In genomic region chr6:124376311-124376710, GRCm38 (mm10) we compare ENCODE assay signal across 13 mouse cellular contexts. TPM values are rescaled to one million over a fixed set of nuclear protein-coding genes. Genes with fewer than 3 reads are reported as not detected.
DNase-seq lines count a peak whose midpoint lies in the region; ATAC-seq and TF ChIP-seq lines count a peak whose summit lies in the region.
"Had no signal": no experiment of that assay in that cellular context is flagged by ENCODE, and none has a peak within 500 bp of the region (broad histone marks: within the 10 kb centered on the region; RNA-seq: fewer than 3 reads in every experiment).

No protein-coding gene starts in this region.

- WGBS in liver, postnatal 0 days (ENCODE audit: insufficient replicate concordance), result 48% methylated on average over 5 of the region's 5 CpGs
- WGBS in hindbrain, embryonic 13.5 days, result 97% methylated on average over 5 of the region's 5 CpGs

- H3K4me1 ChIP-seq in MEL (ENCODE audit: control insufficient read depth in 1 of 2, insufficient read depth in 2 of 2, low read length in 2 of 2), result peaks cover 28 to 38% of the 10 kb centered on the region in 2 experiments
- peaks cover 19% of the 10 kb centered on the region for H3K4me1 ChIP-seq in liver, postnatal 0 days (ENCODE audit: insufficient read depth)
- no peaks in the 10 kb centered on the region for H3K4me1 ChIP-seq in hindbrain, embryonic 13.5 days (replicated peaks)
- H3K4me1 ChIP-seq: heart, embryonic 13.5 days had no signal

- peak overlapping the region; percentile 48 for H3K4me2 ChIP-seq in liver, postnatal 0 days (ENCODE audit: low read depth, low read length)
- H3K4me2 ChIP-seq in hindbrain, embryonic 13.5 days, result no peak overlapping the region
- H3K4me2 ChIP-seq: heart, embryonic 13.5 days had no signal

- H3K9me3 ChIP-seq in MEL (replicated peaks; ENCODE audit: insufficient read depth, low read length), result no peaks in the 10 kb centered on the region
- no peaks in the 10 kb centered on the region for H3K9me3 ChIP-seq in liver, postnatal 0 days (ENCODE audit: low read length)
- no peaks in the 10 kb centered on the region for H3K9me3 ChIP-seq in hindbrain, embryonic 13.5 days
- H3K9me3 ChIP-seq: heart, embryonic 13.5 days; midbrain, embryonic 10.5 days had no signal

- TF ChIP-seq EP300 in MEL (IDR thresholded peaks at IDR 0.05; ENCODE audit: low read depth in 1 of 2, low read length in 2 of 2), result peak; percentile 51 to 70; a peak in 3 of 4 replicates
- peak; percentile 17; the same call in 1 of the 2 replicates for TF ChIP-seq EP300 in liver, postnatal 0 days (IDR thresholded peaks at IDR 0.05; ENCODE audit: low read depth)

- peak; percentile 68 for ATAC-seq in erythroid progenitor cell, adult 5-6 weeks (replicated peaks; ENCODE audit: low FRiP score, poor library complexity, severe bottlenecking)
- ATAC-seq in liver, postnatal 0 days, result peak; percentile 53
- no peak for ATAC-seq in hindbrain, embryonic 13.5 days (ENCODE audit: low FRiP score)

- H3K4me3 ChIP-seq in MEL (ENCODE audit: control insufficient read depth in 1 of 2, insufficient read depth in 1 of 2, low read depth in 2 of 2, low read length in 2 of 2), result peak overlapping the region in 1 of 2 experiments; percentile 7; a peak in 1 of 4 replicates
- no peak overlapping the region for H3K4me3 ChIP-seq in liver, postnatal 0 days (ENCODE audit: low read depth, low read length)
- H3K4me3 ChIP-seq in hindbrain, embryonic 13.5 days, result no peak overlapping the region
- H3K4me3 ChIP-seq: heart, embryonic 13.5 days; midbrain, embryonic 10.5 days had no signal

- TF ChIP-seq POLR2A in MEL (IDR thresholded peaks at IDR 0.05; ENCODE audit: control insufficient read depth in 1 of 2, insufficient read depth in 1 of 2, low read depth in 1 of 2, low read length in 2 of 2, poor library complexity in 1 of 2), result no peak

- no peak for TF ChIP-seq RAD21 in MEL (IDR thresholded peaks at IDR 0.05; ENCODE audit: low read depth, low read length)

- peak; percentile 36 for DNase-seq in CD4-positive helper T cell, adult 2 months (ENCODE audit: low read depth, low spot score)
- peak; percentile 78 for DNase-seq in MEL (ENCODE audit: low read depth, low spot score)
- no peak for DNase-seq in liver, postnatal 0 days
- DNase-seq in adrenal gland, adult 18-20 months (ENCODE audit: low spot score in 2 of 2), result no peak
- DNase-seq in cerebellum, adult 11 months, result no peak
- DNase-seq: adrenal gland, adult 8-10 months; cerebellum, postnatal 36 days; kidney, postnatal 14 days; right cerebral cortex, adult 18-20 months had no signal

- TF ChIP-seq CTCF in MEL (IDR thresholded peaks at IDR 0.05 in 2 of 3, conservative IDR thresholded peaks at IDR 0.05 in 1 of 3; ENCODE audit: control insufficient read depth in 1 of 3, insufficient read depth in 1 of 3, low read depth in 2 of 3, low read length in 3 of 3, poor library complexity in 1 of 3, severe bottlenecking in 1 of 3), result no peak
- TF ChIP-seq CTCF in liver, postnatal 0 days (IDR thresholded peaks at IDR 0.05; ENCODE audit: low read depth), result no peak

- H3K27ac ChIP-seq in MEL (ENCODE audit: control insufficient read depth, low read depth, low read length), result peak overlapping the region; percentile 98
- peak overlapping the region; percentile 76 for H3K27ac ChIP-seq in liver, postnatal 0 days (ENCODE audit: low read depth)
- no peak overlapping the region for H3K27ac ChIP-seq in hindbrain, embryonic 13.5 days
- H3K27ac ChIP-seq: heart, embryonic 13.5 days; midbrain, embryonic 10.5 days had no signal

- no peaks in the 10 kb centered on the region for H3K79me2 ChIP-seq in MEL (ENCODE audit: control insufficient read depth, insufficient read depth, low read length, poor library complexity)

- H3K9ac ChIP-seq in MEL (ENCODE audit: control insufficient read depth, low read depth, low read length, poor library complexity, severe bottlenecking), result peak overlapping the region; percentile 51
- no peak overlapping the region for H3K9ac ChIP-seq in liver, postnatal 0 days (replicated peaks)
- no peak overlapping the region for H3K9ac ChIP-seq in hindbrain, embryonic 13.5 days
- H3K9ac ChIP-seq: heart, embryonic 13.5 days had no signal

- H3K36me3 ChIP-seq in MEL (ENCODE audit: control insufficient read depth in 1 of 2, insufficient read depth in 2 of 2, low read length in 2 of 2), result peaks cover 0 to 46% of the 10 kb centered on the region in 2 experiments; a peak in 2 of 4 replicates
- H3K36me3 ChIP-seq in liver, postnatal 0 days (replicated peaks; ENCODE audit: insufficient read depth, low read length), result no peaks in the 10 kb centered on the region
- H3K36me3 ChIP-seq in hindbrain, embryonic 13.5 days, result no peaks in the 10 kb centered on the region
- H3K36me3 ChIP-seq: heart, embryonic 13.5 days; midbrain, embryonic 10.5 days had no signal

- H3K27me3 ChIP-seq in MEL (ENCODE audit: control insufficient read depth in 1 of 2, insufficient read depth in 2 of 2, low read length in 2 of 2), result no peaks in the 10 kb centered on the region
- no peaks in the 10 kb centered on the region for H3K27me3 ChIP-seq in liver, postnatal 0 days (ENCODE audit: insufficient read depth, low read length)
- H3K27me3 ChIP-seq in hindbrain, embryonic 13.5 days, result no peaks in the 10 kb centered on the region
- H3K27me3 ChIP-seq: heart, embryonic 13.5 days had no signal

TF ChIP-seq in MEL, 35 proteins besides CTCF, POLR2A, EP300 and RAD21:
- peak; percentile 75 for TF ChIP-seq GATA1 (IDR thresholded peaks at IDR 0.05; ENCODE audit: low read depth, low read length)
- no peak for TF ChIP-seq HCFC1 (IDR thresholded peaks at IDR 0.05; ENCODE audit: low read depth, low read length)
- peak; percentile 61; the same call in 1 of the 2 replicates for TF ChIP-seq MAZ (IDR thresholded peaks at IDR 0.05; ENCODE audit: low read depth, low read length)
- TF ChIP-seq ETS1 (IDR thresholded peaks at IDR 0.05; ENCODE audit: low read depth, low read length), result peak; percentile 46
- TF ChIP-seq TAL1 (IDR thresholded peaks at IDR 0.05; ENCODE audit: low read length), result peak; percentile 86
- 0 out of 2 replicates have a peak, but pooled peaks have one; percentile 47 for TF ChIP-seq TBP (IDR thresholded peaks at IDR 0.05; ENCODE audit: low read depth, low read length)
- no peak for TF ChIP-seq UBTF (IDR thresholded peaks at IDR 0.05; ENCODE audit: borderline replicate concordance, insufficient read depth, low read depth, low read length)
- TF ChIP-seq TCF12 (IDR thresholded peaks at IDR 0.05; ENCODE audit: low read depth, low read length), result peak; percentile 64

RNA-seq across cellular contexts. Expression of gene Pex5, which starts 38.6 kb away (rescaled TPM):
- 56.0 and 63.1 TPM in 2 replicates for total RNA-seq in MEL (2012; rRNA removed)
- polyA plus RNA-seq in MEL (2012; ENCODE audit: insufficient read depth in 1 of 2, insufficient read length in 2 of 2, low read depth in 1 of 2, low replicate concordance in 2 of 2, missing spikeins in 1 of 2), result 10 to 100 TPM in 1 of 2 experiments, not detected in 1; 63.0 TPM
- total RNA-seq in erythroid progenitor cell, adult 5-6 weeks (2015; ENCODE audit: low replicate concordance), result 0.84 and 5.0 TPM in 2 replicates
- total RNA-seq in erythroid progenitor cell, adult 5-6 weeks (2017; ENCODE audit: low replicate concordance), result 3.7 and 6.3 TPM in 2 replicates
- polyA plus RNA-seq in liver, postnatal 0 days (2015; fragmentation: Nextera tagmentation; extraction: Ambion mirVana), result 31.6 and 32.5 TPM in 2 replicates
- total RNA-seq in adrenal gland, adult 18-20 months (2021), result 100 to 1,000 TPM; 116 to 119 TPM
- 70.5 TPM in 2 replicates for polyA plus RNA-seq in hindbrain, embryonic 13.5 days (2015; fragmentation: Nextera tagmentation; extraction: Ambion mirVana)

Comparison
In these comparisons a context has a peak if more than half of its experiments do, and no peak if none do; other contexts are left out.
1. DNase-seq: peak in CD4-positive helper T cell, adult 2 months (single experiment) and MEL (single experiment); none in liver, postnatal 0 days (single experiment), adrenal gland, adult 18-20 months (0 of 2) and cerebellum, adult 11 months (single experiment).